Mouse (Mus musculus): ENCODE measurements at regions not wholly inside any gene's neighbourhood (a gene's known extent, or its start where the extent isn't known, plus 50 kb on each side); places are given as distances from the start of the nearest gene placed in this dataset.

DNA sequence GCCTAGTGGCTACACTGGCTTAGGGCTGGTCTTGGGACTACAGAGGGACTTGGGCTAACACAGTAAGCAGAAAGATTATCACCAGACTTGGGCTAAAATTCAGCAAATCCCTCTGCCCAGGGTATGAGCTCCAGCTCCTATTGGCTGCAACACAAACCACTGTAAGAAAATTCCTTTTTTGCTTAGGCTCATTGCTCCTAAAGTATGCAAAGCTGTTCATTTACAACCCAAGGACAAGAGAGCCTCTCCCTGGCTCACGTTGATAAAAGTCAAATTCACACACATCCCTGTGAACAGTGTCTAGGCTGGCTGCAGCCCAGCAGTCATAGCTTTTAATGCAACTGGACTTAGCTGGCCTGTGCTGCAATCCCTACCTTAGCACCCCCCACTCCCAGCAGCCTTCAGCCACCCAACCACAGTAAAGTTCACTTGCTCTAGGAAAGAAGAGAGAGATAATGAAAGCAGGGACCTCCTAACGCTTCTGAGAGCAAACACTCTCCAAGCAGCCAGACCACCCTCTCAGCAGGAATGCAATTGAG lies 247.6 kb downstream of the Tgfb2 start:
- Histone ChIP-seq H3K27me3 (ENCODE audit: control insufficient read depth, insufficient read depth, low read length) (no peaks in the 10 kb centered on the region), H3K4me2 (ENCODE audit: low read depth, low read length) (no peak overlapping the region), H3K4me1 (ENCODE audit: control insufficient read depth, insufficient read depth, low read length) (0 out of 2 replicates have a peak, but pooled peaks cover 7% of the 10 kb centered on the region), H3K9ac (ENCODE audit: low read length) (no peak overlapping the region), H3K4me3 (replicated peaks; ENCODE audit: low read length) (no peak overlapping the region), H3K36me3 (ENCODE audit: control insufficient read depth, insufficient read depth, low read length) (no peaks in the 10 kb centered on the region), H3K9me3 (replicated peaks; ENCODE audit: control insufficient read depth, low read length) (no peaks in the 10 kb centered on the region), H3K27ac (ENCODE audit: low read length) (no peak overlapping the region)
- WGBS: 17% methylated on average over 2 of the region's 2 CpGs
- no peak for ATAC-seq (ENCODE audit: insufficient read depth, low FRiP score)

DNA sequence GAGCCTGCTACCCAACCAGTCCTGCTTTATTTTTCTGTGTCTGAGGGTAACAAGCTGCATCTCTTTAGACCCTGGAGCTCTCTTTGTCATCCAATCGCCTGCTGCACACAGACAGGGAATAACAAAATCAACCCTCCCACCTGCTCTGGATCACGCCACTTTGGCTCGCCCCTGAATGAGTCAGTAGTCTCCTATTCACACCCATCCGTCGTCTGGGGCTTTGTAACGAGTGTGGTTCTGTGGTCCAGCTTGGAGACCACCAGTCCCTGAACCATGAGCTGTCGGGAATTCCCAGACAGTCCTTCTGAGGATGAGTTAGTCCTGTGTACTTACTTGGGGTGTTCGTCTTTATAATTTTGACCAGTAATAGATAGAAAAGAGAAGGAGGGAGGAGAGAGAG lies 248.7 kb downstream of the Tgfb2 start:
- WGBS: 87% methylated on average over 8 of the region's 8 CpGs
- H3K27ac ChIP-seq (ENCODE audit: low read length): no peak overlapping the region
- no peak for ATAC-seq (ENCODE audit: insufficient read depth, low FRiP score)

DNA sequence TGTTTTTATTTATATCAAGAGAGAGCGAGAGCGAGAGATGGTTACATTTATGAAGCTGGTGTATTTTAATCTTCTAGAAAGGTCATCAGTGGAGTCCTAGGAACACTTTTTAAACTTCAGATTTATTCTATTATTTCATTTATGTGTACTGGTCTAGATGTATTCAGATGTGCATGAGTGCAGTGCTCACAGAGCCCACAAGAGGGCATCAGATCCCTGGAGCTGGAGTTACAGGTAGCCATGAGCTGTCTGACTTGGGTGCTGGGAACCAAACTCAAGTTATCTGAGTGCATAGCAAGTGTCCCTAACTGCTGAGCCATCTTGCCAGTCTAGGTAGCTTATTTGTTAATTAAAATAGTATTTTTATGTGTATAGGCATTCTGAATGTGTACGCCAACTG lies 249.7 kb downstream of the Tgfb2 start:
- Histone ChIP-seq H3K4me1 (ENCODE audit: control insufficient read depth, insufficient read depth, low read length) (0 out of 2 replicates have a peak, but pooled peaks cover 7% of the 10 kb centered on the region), H3K9me3 (replicated peaks; ENCODE audit: control insufficient read depth, low read length) (no peaks in the 10 kb centered on the region), H3K4me3 (replicated peaks; ENCODE audit: low read length) (no peak overlapping the region), H3K9ac (ENCODE audit: low read length) (no peak overlapping the region), H3K27me3 (ENCODE audit: control insufficient read depth, insufficient read depth, low read length) (no peaks in the 10 kb centered on the region), H3K36me3 (ENCODE audit: control insufficient read depth, insufficient read depth, low read length) (no peaks in the 10 kb centered on the region), H3K4me2 (ENCODE audit: low read depth, low read length) (no peak overlapping the region), H3K27ac (ENCODE audit: low read length) (no peak overlapping the region)
- ATAC-seq (ENCODE audit: insufficient read depth, low FRiP score): no peak
- 98% methylated on average over 3 of the region's 3 CpGs for WGBS

More for the DNA sequence above, 248.7 kb downstream of the Tgfb2 start:
- Histone ChIP-seq H3K4me2 (ENCODE audit: low read depth, low read length) (no peak overlapping the region), H3K27me3 (ENCODE audit: control insufficient read depth, insufficient read depth, low read length) (no peaks in the 10 kb centered on the region), H3K36me3 (ENCODE audit: control insufficient read depth, insufficient read depth, low read length) (no peaks in the 10 kb centered on the region), H3K9me3 (replicated peaks; ENCODE audit: control insufficient read depth, low read length) (no peaks in the 10 kb centered on the region), H3K4me1 (ENCODE audit: control insufficient read depth, insufficient read depth, low read length) (0 out of 2 replicates have a peak, but pooled peaks cover 7% of the 10 kb centered on the region), H3K9ac (ENCODE audit: low read length) (no peak overlapping the region), H3K4me3 (replicated peaks; ENCODE audit: low read length) (no peak overlapping the region)

DNA sequence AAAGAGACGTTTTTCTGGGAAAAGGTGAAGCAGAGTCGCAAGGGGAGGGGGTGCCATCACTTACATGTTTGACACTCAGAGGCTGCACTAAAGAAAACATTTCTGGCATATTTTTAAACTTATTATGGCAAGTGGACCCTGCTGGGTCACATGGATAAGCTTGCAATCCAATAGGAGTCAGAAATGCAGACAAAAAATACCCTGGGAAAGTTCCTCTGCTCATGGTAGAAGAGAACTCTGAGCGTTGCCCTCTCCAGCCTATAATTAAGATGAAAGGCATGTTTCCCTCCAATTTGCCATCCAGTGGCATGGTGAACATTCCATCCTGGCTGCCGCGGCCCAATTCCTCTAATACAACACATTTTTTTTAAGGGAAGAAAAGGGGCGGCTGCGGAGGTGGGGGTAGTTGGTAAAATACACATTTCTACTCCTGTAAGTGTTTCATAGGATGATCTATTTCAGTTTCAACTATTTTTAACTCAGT lies 250.6 kb downstream of the Tgfb2 start:
- Histone ChIP-seq H3K27me3 (ENCODE audit: control insufficient read depth, insufficient read depth, low read length) (no peaks in the 10 kb centered on the region), H3K4me3 (replicated peaks; ENCODE audit: low read length) (no peak overlapping the region), H3K27ac (ENCODE audit: low read length) (no peak overlapping the region), H3K36me3 (ENCODE audit: control insufficient read depth, insufficient read depth, low read length) (no peaks in the 10 kb centered on the region), H3K9me3 (replicated peaks; ENCODE audit: control insufficient read depth, low read length) (no peaks in the 10 kb centered on the region), H3K4me2 (ENCODE audit: low read depth, low read length) (no peak overlapping the region), H3K9ac (ENCODE audit: low read length) (no peak overlapping the region), H3K4me1 (ENCODE audit: control insufficient read depth, insufficient read depth, low read length) (0 out of 2 replicates have a peak, but pooled peaks cover 7% of the 10 kb centered on the region)
- 52% methylated on average over 7 of the region's 7 CpGs for WGBS
- ATAC-seq (ENCODE audit: insufficient read depth, low FRiP score): no peak

DNA sequence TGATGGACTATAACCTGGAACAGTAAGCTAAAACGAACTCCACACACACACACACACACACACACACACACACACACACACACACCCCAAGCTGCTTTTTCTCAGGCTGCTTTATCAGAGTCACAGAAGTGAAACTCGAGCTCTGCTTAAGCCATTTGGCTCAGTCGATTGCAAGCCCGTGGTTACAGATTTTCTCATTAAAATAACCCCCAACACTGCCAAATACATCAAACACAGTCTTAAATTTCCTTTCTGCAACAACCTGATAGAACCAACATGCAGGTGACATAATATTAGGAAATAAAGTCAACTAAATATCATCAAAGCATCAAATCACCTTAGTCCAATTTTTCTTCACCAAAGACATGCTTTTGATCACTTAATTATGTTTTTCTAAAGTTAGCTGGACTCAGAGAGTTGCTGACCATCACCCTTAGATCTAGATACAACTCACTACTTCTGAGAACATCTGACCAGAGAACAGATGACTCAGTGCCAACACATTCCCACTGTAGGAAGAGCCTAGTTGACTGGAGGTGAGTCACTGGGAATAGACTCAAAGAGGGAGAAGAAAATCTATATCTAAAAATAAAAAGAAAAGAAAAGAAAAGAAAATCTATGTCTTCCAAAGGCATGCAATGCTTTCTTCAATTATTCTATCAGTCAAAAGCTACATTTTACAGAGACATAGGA lies 251.2 kb downstream of the Tgfb2 start:
- 0 out of 2 replicates have a peak, but pooled peaks cover 7% of the 10 kb centered on the region for H3K4me1 ChIP-seq (ENCODE audit: control insufficient read depth, insufficient read depth, low read length)
- H3K9me3 ChIP-seq (replicated peaks; ENCODE audit: control insufficient read depth, low read length): no peaks in the 10 kb centered on the region
- WGBS: 43% methylated on average over 4 of the region's 4 CpGs
- H3K27ac ChIP-seq (ENCODE audit: low read length): no peak overlapping the region
- ATAC-seq (ENCODE audit: insufficient read depth, low FRiP score): no peak
- no peak overlapping the region for H3K4me2 ChIP-seq (ENCODE audit: low read depth, low read length)
- H3K36me3 ChIP-seq (ENCODE audit: control insufficient read depth, insufficient read depth, low read length): no peaks in the 10 kb centered on the region
- H3K4me3 ChIP-seq (replicated peaks; ENCODE audit: low read length): no peak overlapping the region
- no peak overlapping the region for H3K9ac ChIP-seq (ENCODE audit: low read length)
- H3K27me3 ChIP-seq (ENCODE audit: control insufficient read depth, insufficient read depth, low read length): no peaks in the 10 kb centered on the region

DNA sequence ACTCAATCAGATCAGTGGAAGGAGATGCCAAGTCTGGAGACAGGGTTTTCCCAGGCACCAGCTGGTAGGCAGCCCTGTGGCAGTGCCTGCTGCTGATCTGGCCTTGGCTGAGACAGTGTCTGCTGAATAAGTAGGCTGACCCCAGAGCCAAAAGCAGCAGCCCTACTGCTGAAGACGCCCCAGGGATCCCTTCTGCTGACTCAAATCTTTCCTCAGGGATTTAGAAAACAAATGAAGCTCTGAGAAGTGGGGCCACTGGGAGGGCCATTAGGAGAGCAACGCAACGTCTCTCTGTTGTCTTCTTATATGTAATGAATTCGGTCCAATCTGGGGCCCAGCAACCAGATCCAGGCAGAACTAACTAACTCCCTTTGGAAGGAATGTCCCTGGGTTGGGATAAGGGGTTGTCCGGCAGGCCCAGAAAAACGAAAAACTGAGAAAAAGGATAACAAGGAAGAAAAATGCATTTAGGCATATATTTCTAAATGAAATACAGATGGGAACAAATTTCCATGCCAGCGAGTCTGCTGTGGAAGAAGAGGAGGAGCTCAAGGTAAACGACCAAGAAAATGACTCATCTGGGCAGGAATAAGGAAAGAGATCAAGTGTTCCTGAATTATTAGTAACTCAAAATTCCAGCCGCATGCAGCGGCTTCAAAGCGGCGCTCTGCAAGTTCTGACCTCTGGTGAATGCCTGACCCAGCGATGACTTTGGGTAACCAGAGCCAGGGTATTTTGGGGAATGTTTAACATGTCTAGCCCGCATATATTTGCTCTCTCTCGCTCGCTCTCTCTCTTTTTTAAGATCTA lies 256.7 kb downstream of the Tgfb2 start:
- no peaks in the 10 kb centered on the region for H3K36me3 ChIP-seq (ENCODE audit: control insufficient read depth, insufficient read depth, low read length)
- H3K4me1 ChIP-seq (ENCODE audit: control insufficient read depth, insufficient read depth, low read length): peaks cover 14% of the 10 kb centered on the region
- WGBS: 30% methylated on average over 16 of the region's 16 CpGs
- H3K9me3 ChIP-seq (replicated peaks; ENCODE audit: control insufficient read depth, low read length): no peaks in the 10 kb centered on the region
- no peak overlapping the region for H3K4me3 ChIP-seq (replicated peaks; ENCODE audit: low read length)
- no peak overlapping the region for H3K9ac ChIP-seq (ENCODE audit: low read length)
- peak overlapping the region; percentile 83 for H3K27ac ChIP-seq (ENCODE audit: low read length)
- peak overlapping the region; percentile 19; the same call in 1 of the 2 replicates for H3K4me2 ChIP-seq (ENCODE audit: low read depth, low read length)
- peak; percentile 33; the same call in 1 of the 2 replicates for ATAC-seq (ENCODE audit: insufficient read depth, low FRiP score)
- H3K27me3 ChIP-seq (ENCODE audit: control insufficient read depth, insufficient read depth, low read length): no peaks in the 10 kb centered on the region

DNA sequence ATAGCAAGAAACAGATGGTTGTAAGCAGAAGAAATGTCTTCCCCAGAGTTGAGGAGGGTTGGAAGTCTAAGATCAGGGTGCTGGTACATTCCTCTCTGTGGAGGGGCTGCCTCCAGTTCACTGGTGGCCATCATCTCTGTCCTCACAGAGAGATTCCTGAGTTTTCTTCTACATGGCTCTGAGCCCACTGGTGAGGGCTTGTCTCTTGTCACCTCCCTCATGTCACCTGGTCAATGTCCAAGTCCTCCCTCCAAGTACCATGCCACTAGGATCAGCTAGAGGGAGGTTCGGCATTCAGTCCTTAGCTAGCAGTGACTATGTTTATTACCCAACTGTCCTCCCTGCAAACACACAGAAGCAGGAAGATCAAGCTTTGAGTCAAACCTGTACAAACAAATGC lies 258.3 kb downstream of the Tgfb2 start:
- Histone ChIP-seq H3K4me3 (replicated peaks; ENCODE audit: low read length) (no peak overlapping the region), H3K9me3 (replicated peaks; ENCODE audit: control insufficient read depth, low read length) (no peaks in the 10 kb centered on the region), H3K4me2 (ENCODE audit: low read depth, low read length) (no peak overlapping the region), H3K27ac (ENCODE audit: low read length) (no peak overlapping the region; the same call in 1 of the 2 replicates), H3K36me3 (ENCODE audit: control insufficient read depth, insufficient read depth, low read length) (no peaks in the 10 kb centered on the region), H3K4me1 (ENCODE audit: control insufficient read depth, insufficient read depth, low read length) (peaks cover 14% of the 10 kb centered on the region), H3K27me3 (ENCODE audit: control insufficient read depth, insufficient read depth, low read length) (no peaks in the 10 kb centered on the region), H3K9ac (ENCODE audit: low read length) (no peak overlapping the region)
- ATAC-seq (ENCODE audit: insufficient read depth, low FRiP score): no peak
- 54% methylated on average over 1 of the region's 1 CpGs for WGBS

DNA sequence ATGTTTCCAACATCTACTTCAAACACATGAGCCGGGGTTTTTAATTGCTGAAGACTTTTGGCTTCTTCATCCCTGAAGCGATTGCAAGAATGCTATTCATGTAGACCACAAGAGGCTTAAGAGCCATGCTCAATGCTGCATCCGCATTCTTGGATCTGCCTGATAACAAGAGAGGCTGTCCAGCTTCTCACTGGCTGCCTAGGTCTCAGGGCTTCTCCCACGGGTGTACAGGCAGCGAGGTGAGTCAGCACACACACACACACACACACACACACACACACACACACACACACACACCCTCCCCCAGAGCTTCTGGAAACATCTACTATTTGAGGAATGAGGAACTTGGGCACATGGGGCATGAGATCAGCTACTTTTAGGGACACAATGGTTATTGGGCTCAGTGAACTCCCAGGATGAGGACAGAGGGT lies 261.1 kb downstream of the Tgfb2 start:
- ATAC-seq (ENCODE audit: insufficient read depth, low FRiP score): no peak
- Histone ChIP-seq H3K4me3 (replicated peaks; ENCODE audit: low read length) (no peak overlapping the region), H3K36me3 (ENCODE audit: control insufficient read depth, insufficient read depth, low read length) (no peaks in the 10 kb centered on the region), H3K27me3 (ENCODE audit: control insufficient read depth, insufficient read depth, low read length) (no peaks in the 10 kb centered on the region), H3K9ac (ENCODE audit: low read length) (no peak overlapping the region), H3K27ac (ENCODE audit: low read length) (no peak overlapping the region), H3K9me3 (replicated peaks; ENCODE audit: control insufficient read depth, low read length) (no peaks in the 10 kb centered on the region), H3K4me1 (ENCODE audit: control insufficient read depth, insufficient read depth, low read length) (peaks cover 14% of the 10 kb centered on the region), H3K4me2 (ENCODE audit: low read depth, low read length) (no peak overlapping the region)
- WGBS: 52% methylated on average over 5 of the region's 5 CpGs

DNA sequence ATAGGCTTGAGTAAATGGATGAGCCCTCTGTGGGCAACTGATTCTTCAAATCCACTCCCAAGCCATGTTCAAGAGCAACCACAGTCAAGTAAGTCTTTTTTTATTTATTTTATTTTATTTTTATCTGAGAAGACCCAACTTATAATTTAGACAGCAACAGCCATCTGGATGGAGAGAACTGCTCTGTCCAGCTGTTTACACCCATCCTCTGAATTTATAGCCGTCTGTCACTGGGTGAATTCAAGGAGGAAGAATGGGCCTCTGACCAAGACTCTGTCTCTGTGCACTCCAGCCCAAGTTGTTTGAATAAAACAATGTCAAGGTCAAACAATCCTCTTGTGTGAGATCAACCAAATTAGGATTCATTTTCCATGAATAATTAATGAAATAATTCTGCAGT lies 263.6 kb downstream of the Tgfb2 start:
- no peaks in the 10 kb centered on the region for H3K27me3 ChIP-seq (ENCODE audit: control insufficient read depth, insufficient read depth, low read length)
- H3K9ac ChIP-seq (ENCODE audit: low read length): no peak overlapping the region
- H3K9me3 ChIP-seq (replicated peaks; ENCODE audit: control insufficient read depth, low read length): no peaks in the 10 kb centered on the region
- no peak overlapping the region for H3K4me2 ChIP-seq (ENCODE audit: low read depth, low read length)
- H3K4me3 ChIP-seq (replicated peaks; ENCODE audit: low read length): no peak overlapping the region
- H3K36me3 ChIP-seq (ENCODE audit: control insufficient read depth, insufficient read depth, low read length): no peaks in the 10 kb centered on the region
- no peak overlapping the region for H3K27ac ChIP-seq (ENCODE audit: low read length)
- no peaks in the 10 kb centered on the region for H3K4me1 ChIP-seq (ENCODE audit: control insufficient read depth, insufficient read depth, low read length)
- no peak for ATAC-seq (ENCODE audit: insufficient read depth, low FRiP score)
- 49% methylated on average over 1 of the region's 1 CpGs for WGBS

Data from stomach, embryonic 16.5 days (tissue).